Mouse (Mus musculus) embryonic facial prominence, embryonic 15.5 days (tissue): ENCODE measurements at regions not wholly inside any gene's neighbourhood (a gene's known extent, or its start where the extent isn't known, plus 50 kb on each side); places are given as distances from the start of the nearest gene placed in this dataset.
A peak's percentile ranks its signal among the peaks of the same experiment; 100 is the strongest.

Source experiments
- ATAC-seq: fragments of 200-750 bp; cut with Nextera tagmentation; 2 replicates; pipeline ENCODE4 v1.8.0; 2017; ENCODE audit warnings: low read depth, moderate TSS enrichment; ENCODE audit not compliant: insufficient number of reproducible peaks, low FRiP score, low TSS enrichment
- H3K27ac ChIP-seq: fragments of 300-500 bp; sonication (generic); replicated peaks from 2 replicates; pipeline ENCODE4 v1.5.1; 2015; ENCODE audit warnings: mild to moderate bottlenecking, inconsistent platforms
- H3K27me3 ChIP-seq: fragments of 300-500 bp; sonication (generic); 2 replicates; pipeline ENCODE4 v1.6.1; 2015; ENCODE audit warnings: inconsistent platforms
- H3K36me3 ChIP-seq: fragments of 300-500 bp; sonication (generic); 2 replicates; pipeline ENCODE4 v1.6.1; 2015; ENCODE audit warnings: mild to moderate bottlenecking, inconsistent platforms
- H3K4me1 ChIP-seq: fragments of 300-500 bp; sonication (generic); 2 replicates; pipeline ENCODE4 v1.6.1; 2015; ENCODE audit warnings: inconsistent platforms
- H3K4me2 ChIP-seq: fragments of 300-500 bp; sonication (generic); replicated peaks from 2 replicates; pipeline ENCODE4 v1.6.1; 2015; ENCODE audit warnings: mild to moderate bottlenecking, inconsistent platforms
- H3K4me3 ChIP-seq: fragments of 300-500 bp; sonication (generic); replicated peaks from 2 replicates; pipeline ENCODE4 v1.5.1; 2015; ENCODE audit warnings: mild to moderate bottlenecking, inconsistent platforms
- H3K9ac ChIP-seq: fragments of 300-500 bp; sonication (generic); 2 replicates; pipeline ENCODE4 v1.6.1; 2015; ENCODE audit warnings: inconsistent platforms
- H3K9me3 ChIP-seq: fragments of 300-500 bp; sonication (generic); replicated peaks from 2 replicates; pipeline ENCODE4 v1.6.1; 2016; ENCODE audit warnings: inconsistent platforms
- WGBS: fragments of 180-500 bp; shearing (Covaris S2); methylation state at CpG from one replicate; pipeline ENCODE4 v1.1.7; 2015; 5-methylcytosine and 5-hydroxymethylcytosine counted together

DNA sequence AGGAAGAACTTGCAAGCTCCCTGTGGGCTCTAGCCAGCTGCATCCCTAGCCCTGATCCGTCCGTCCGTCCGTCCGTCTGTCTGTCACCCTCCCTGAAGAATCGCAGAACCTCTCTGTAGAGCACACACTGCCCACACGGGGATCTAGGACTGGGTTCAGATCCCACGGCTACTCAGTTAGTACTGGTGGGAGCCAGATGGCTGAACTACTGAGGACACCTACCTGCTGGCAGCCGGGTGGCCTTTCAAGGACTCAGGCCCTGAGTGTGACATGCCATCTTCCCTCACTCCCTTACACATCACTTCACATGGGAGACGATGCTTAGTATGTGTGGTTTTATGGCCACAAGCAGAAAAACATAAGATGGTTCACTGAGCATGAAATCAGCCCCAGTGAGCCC lies 106.4 kb upstream of the Dyrk2 start:
- H3K36me3 ChIP-seq: no peaks in the 10 kb centered on the region
- H3K27me3 ChIP-seq: peaks cover 4% of the 10 kb centered on the region; the same call in 1 of the 2 replicates
- no peak overlapping the region for H3K4me2 ChIP-seq
- 80% methylated on average over 10 of the region's 10 CpGs for WGBS
- no peak overlapping the region for H3K9ac ChIP-seq
- H3K27ac ChIP-seq: no peak overlapping the region
- H3K4me3 ChIP-seq: no peak overlapping the region
- peaks cover 7% of the 10 kb centered on the region; the same call in 1 of the 2 replicates for H3K4me1 ChIP-seq
- ATAC-seq: no peak
- H3K9me3 ChIP-seq: no peaks in the 10 kb centered on the region

DNA sequence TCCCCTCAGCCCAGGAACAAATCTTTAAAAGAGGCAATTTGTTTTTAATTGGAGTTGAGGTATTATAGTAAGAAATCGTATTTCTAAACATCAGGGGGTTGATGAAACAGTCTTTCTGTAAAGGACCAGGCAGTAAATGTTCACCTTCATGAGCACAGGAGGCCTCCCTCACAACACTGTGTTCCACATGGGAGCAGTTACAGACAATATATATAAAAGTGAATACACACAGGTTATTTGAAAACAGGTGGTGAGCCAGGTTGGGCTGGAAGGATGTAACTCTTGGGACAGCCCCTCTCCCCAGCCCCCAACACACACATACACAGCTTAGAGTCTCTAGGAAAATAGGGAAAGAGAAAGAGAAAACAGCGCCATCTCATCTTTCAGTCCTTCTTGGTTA lies 105.8 kb upstream of the Dyrk2 start:
- Histone ChIP-seq H3K4me3 (no peak overlapping the region), H3K9me3 (no peaks in the 10 kb centered on the region), H3K27ac (no peak overlapping the region), H3K4me1 (peaks cover 7% of the 10 kb centered on the region; the same call in 1 of the 2 replicates), H3K4me2 (no peak overlapping the region), H3K9ac (no peak overlapping the region), H3K36me3 (no peaks in the 10 kb centered on the region), H3K27me3 (peaks cover 4% of the 10 kb centered on the region; the same call in 1 of the 2 replicates)
- 76% methylated on average over 2 of the region's 2 CpGs for WGBS
- no peak for ATAC-seq

DNA sequence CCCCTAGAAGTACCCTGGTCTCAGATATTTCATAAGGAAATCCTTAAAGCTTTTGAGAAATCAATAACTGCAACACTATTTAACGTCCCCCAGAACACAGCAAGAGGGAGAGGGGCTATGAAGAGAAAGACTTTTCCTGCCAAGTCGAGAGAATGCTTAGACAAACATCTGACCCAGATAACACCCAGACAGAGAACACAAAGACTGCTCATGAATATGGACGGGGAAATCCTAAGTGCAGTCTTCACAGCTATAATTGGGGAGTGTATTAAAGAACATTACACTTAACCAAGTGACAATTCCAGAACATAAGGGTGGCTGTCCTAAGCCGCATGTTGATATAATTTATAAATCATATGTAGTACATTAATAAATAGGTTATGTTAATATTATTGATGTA lies 103.3 kb upstream of the Dyrk2 start:
- no peak overlapping the region for H3K4me3 ChIP-seq
- no peaks in the 10 kb centered on the region; the same call in 1 of the 2 replicates for H3K27me3 ChIP-seq
- no peaks in the 10 kb centered on the region for H3K4me1 ChIP-seq
- WGBS: 77% methylated on average over 4 of the region's 4 CpGs
- no peak for ATAC-seq
- no peak overlapping the region for H3K9ac ChIP-seq
- H3K4me2 ChIP-seq: no peak overlapping the region
- no peaks in the 10 kb centered on the region for H3K36me3 ChIP-seq
- H3K27ac ChIP-seq: no peak overlapping the region
- H3K9me3 ChIP-seq: no peaks in the 10 kb centered on the region

DNA sequence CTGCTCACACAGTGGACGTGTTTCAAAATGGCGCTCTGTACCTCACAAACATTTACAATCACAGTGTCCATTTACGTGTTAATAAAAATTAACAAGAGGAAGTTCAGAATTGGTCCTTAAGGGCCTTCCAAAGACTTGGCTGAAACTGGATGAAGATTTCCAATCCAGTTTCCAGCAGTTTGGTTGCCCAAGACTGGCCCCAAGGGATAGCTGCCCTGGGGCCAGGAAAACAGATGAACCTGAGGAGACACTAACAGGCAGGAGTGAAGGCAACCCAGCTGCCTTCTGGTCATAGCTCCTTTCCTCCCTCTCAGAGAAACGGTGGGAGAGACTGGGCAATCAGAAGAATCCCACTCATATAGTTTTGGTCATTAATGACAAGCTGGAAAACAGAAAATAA lies 102.6 kb upstream of the Dyrk2 start:
- Histone ChIP-seq H3K9ac (no peak overlapping the region), H3K36me3 (no peaks in the 10 kb centered on the region), H3K4me1 (no peaks in the 10 kb centered on the region), H3K27ac (no peak overlapping the region), H3K27me3 (no peaks in the 10 kb centered on the region), H3K4me3 (no peak overlapping the region), H3K9me3 (no peaks in the 10 kb centered on the region), H3K4me2 (no peak overlapping the region)
- ATAC-seq: no peak
- WGBS: 89% methylated on average over 4 of the region's 4 CpGs

DNA sequence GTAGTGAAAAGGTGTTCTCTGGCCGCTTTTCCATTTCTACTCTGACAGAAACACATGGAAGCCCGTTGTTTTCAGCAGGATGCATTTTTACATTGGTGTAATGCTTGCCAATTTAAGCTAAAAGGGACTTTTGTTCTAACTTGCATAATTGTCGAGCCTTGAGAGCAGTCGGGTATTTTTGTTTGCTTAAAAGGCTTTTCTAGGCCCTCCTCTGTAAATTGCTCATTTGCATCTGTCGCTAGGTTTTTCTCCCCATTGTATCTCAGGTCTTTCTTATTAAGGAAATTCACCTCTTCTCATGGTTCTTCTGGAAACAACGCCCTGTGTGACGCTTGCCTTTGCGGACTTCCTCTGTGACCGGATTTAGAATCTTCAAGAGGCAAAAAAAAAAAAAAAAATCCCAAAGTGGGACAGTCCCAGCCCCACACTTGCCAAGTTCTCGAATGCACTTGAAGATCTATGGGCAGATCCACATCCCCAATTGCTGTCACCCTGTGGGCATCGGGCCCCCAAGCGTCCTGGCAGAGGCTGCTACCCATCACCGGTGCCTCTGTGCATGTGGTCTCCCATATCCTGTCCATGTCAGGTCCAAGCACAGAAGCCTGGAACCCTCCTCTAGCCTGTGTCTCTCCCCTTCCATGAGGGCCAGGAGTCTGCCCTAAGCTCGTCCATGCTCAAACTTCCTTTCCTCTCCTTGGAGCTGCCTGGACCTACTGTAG lies 100.6 kb upstream of the Dyrk2 start:
- no peak for ATAC-seq
- Histone ChIP-seq H3K9me3 (no peaks in the 10 kb centered on the region), H3K4me2 (no peak overlapping the region), H3K27ac (no peak overlapping the region), H3K4me1 (no peaks in the 10 kb centered on the region), H3K27me3 (no peaks in the 10 kb centered on the region), H3K4me3 (no peak overlapping the region), H3K9ac (no peak overlapping the region), H3K36me3 (no peaks in the 10 kb centered on the region)
- 77% methylated on average over 14 of the region's 14 CpGs for WGBS

DNA sequence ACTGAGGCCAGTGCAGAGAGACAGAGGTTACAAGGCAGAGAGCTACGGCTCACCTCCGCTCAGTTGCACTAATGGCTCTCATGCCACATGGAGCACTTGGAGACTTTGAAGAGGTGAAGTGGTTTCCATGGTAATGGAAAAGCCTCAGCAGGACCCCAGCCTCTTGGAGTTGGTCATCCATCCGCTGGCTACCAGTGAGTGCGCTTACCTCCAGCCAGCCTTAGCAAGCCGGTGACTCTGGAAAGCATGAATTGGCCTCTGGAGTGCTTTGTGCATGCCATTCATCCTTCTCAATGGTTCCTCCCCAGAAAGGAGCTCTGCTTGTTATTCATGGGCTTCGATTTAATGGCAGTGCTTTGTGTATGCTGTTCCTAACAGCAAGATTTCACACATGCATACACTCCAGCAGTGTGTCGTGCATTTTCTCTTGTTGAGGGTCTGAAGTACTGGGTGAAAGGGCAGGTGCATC lies 91.7 kb upstream of the Dyrk2 start:
- Histone ChIP-seq H3K9me3 (no peaks in the 10 kb centered on the region), H3K4me1 (no peaks in the 10 kb centered on the region), H3K9ac (no peak overlapping the region), H3K36me3 (no peaks in the 10 kb centered on the region), H3K4me3 (no peak overlapping the region), H3K27ac (no peak overlapping the region), H3K27me3 (0 out of 2 replicates have a peak, but pooled peaks cover 3% of the 10 kb centered on the region), H3K4me2 (no peak overlapping the region)
- 78% methylated on average over 7 of the region's 7 CpGs for WGBS
- ATAC-seq: no peak

DNA sequence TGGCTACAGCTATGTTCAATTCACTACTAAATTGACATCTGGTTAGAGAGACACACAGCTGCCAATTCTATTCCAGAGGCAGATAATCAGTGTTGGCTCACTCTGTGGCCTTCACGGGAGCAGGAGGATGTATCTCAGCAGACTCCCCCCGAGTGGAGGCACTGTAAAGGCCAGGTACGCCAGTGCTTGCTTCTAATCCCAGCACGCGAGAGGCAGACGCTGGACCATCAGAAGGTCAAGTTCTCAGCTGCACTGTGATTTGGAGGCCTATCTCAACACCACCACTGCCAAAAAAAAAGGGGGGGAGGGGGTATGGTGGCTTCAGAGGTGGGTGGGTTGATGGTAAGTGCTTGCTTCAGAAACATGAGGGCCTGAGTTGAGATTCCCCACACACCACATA lies 90.1 kb upstream of the Dyrk2 start:
- H3K36me3 ChIP-seq: no peaks in the 10 kb centered on the region
- H3K9ac ChIP-seq: no peak overlapping the region
- H3K9me3 ChIP-seq: no peaks in the 10 kb centered on the region
- H3K4me2 ChIP-seq: no peak overlapping the region
- peaks cover 11% of the 10 kb centered on the region; the same call in 1 of the 2 replicates for H3K4me1 ChIP-seq
- ATAC-seq: no peak
- no peak overlapping the region for H3K4me3 ChIP-seq
- 0 out of 2 replicates have a peak, but pooled peaks cover 3% of the 10 kb centered on the region for H3K27me3 ChIP-seq
- no peak overlapping the region for H3K27ac ChIP-seq
- WGBS: 56% methylated on average over 6 of the region's 6 CpGs

DNA sequence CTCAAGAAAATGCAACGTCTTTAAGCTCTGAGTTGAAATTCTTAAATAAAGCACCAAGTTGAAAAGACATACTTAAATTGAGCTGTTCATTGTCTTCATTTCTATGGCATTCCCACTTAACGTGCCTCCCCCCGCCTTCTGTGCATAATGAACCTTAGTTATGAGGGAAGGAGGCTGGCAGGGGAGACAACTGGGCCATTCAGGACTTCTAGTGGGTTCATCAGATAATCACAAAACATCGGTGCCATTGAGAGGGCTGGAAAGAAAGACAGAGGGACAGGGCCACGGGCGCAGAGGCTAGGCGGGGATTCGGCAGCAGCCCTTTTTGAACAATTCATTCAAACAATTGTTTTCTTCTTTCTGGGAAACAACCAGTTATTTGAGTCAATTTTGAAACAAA lies 89.6 kb upstream of the Dyrk2 start:
- no peak overlapping the region for H3K4me2 ChIP-seq
- H3K27me3 ChIP-seq: 0 out of 2 replicates have a peak, but pooled peaks cover 3% of the 10 kb centered on the region
- H3K4me1 ChIP-seq: peaks cover 11% of the 10 kb centered on the region; the same call in 1 of the 2 replicates
- H3K27ac ChIP-seq: no peak overlapping the region
- H3K9ac ChIP-seq: no peak overlapping the region
- WGBS: 48% methylated on average over 8 of the region's 8 CpGs
- H3K36me3 ChIP-seq: no peaks in the 10 kb centered on the region
- no peaks in the 10 kb centered on the region for H3K9me3 ChIP-seq
- H3K4me3 ChIP-seq: no peak overlapping the region
- no peak for ATAC-seq

DNA sequence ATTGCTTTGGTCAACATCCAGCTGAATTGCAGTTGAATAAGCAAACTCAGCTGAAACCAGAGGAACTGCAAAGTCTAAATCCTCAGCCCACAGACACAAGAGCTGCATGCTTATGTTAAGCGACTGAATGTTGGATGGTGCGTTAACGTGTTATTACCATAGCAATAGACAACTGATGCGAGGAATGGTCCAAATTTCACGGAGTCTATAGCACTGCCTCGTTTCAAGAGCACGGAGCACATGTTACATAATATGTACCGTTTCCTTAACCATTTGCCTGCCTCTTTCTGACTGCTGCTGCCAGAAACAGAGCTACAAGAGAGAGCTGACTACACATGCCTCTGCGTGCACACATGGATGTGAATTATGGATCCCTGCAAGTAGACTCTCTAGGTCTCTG lies 86.3 kb upstream of the Dyrk2 start:
- ATAC-seq: peak; percentile 89
- H3K4me1 ChIP-seq: peaks cover 11% of the 10 kb centered on the region; the same call in 1 of the 2 replicates
- H3K4me3 ChIP-seq: no peak overlapping the region
- 31% methylated on average over 9 of the region's 9 CpGs for WGBS
- H3K9me3 ChIP-seq: no peaks in the 10 kb centered on the region
- no peak overlapping the region for H3K4me2 ChIP-seq
- no peaks in the 10 kb centered on the region for H3K36me3 ChIP-seq
- H3K27ac ChIP-seq: no peak overlapping the region
- H3K9ac ChIP-seq: no peak overlapping the region
- no peaks in the 10 kb centered on the region for H3K27me3 ChIP-seq

DNA sequence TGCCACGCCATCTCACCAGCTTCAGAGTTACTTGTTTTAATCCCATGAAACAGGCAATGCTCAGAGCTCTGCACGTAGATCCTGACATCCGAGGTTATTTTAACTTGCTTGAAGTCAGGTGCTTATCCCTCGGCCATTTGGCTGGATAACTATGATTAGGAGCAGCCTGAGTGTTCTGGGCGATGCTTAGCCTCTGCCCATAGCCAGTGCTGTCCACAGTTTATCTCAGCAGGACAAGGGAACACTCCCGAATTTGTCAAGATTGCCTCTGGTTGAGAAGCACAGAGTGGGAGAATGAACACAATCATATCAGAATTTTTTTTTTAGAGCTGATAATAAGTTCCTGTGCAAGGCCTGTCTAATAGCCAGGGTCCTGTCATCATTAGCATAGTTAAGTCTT lies 83.4 kb upstream of the Dyrk2 start:
- Histone ChIP-seq H3K27ac (no peak overlapping the region), H3K9me3 (no peaks in the 10 kb centered on the region), H3K4me2 (no peak overlapping the region), H3K4me1 (peaks cover 11% of the 10 kb centered on the region; the same call in 1 of the 2 replicates), H3K4me3 (no peak overlapping the region), H3K36me3 (no peaks in the 10 kb centered on the region), H3K27me3 (no peaks in the 10 kb centered on the region), H3K9ac (no peak overlapping the region)
- 83% methylated on average over 6 of the region's 6 CpGs for WGBS
- no peak for ATAC-seq

DNA sequence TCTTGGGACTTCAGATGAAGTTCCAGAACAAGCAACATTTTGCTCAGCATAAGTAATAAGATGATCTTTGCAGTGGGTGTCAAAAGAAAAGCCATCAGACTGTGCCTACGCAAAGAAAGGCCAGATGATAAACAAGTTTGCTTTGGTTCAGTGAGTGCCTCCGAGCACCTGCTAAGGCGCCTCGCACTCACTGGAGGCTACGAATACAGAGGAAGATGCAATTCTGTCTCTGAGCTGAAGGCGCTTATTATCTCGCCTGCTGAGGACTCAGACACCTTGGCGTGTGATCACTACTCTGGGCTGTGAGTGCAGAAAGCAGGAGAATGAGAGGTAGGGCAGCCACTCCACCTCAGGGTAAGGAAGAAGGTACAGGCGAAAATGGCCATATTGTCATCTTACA lies 82.7 kb upstream of the Dyrk2 start:
- H3K9me3 ChIP-seq: no peaks in the 10 kb centered on the region
- no peak overlapping the region for H3K27ac ChIP-seq
- peaks cover 11% of the 10 kb centered on the region; the same call in 1 of the 2 replicates for H3K4me1 ChIP-seq
- no peak overlapping the region for H3K4me2 ChIP-seq
- ATAC-seq: no peak
- H3K36me3 ChIP-seq: no peaks in the 10 kb centered on the region
- H3K9ac ChIP-seq: no peak overlapping the region
- no peaks in the 10 kb centered on the region for H3K27me3 ChIP-seq
- 86% methylated on average over 9 of the region's 9 CpGs for WGBS
- no peak overlapping the region for H3K4me3 ChIP-seq

DNA sequence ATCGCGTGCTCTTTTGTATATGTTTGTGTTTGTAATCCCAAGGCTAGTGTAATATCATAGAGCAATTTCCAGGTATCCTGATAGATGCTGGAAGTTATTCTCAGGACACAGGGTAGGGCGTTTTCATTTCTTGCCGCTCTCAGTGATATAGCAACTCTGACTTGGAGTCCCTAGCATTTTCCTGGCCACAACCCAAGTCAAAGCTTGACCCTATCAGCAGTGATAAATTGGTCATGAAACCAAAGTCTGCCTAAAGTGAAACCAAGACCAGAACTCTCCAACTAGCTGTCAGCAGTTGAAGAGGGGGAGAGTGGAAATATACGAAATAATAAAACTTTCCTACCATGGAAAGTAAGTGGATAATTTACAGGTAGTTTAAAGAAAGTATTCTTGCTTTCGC lies 77.7 kb upstream of the Dyrk2 start:
- no peaks in the 10 kb centered on the region for H3K36me3 ChIP-seq
- no peaks in the 10 kb centered on the region for H3K4me1 ChIP-seq
- WGBS: 81% methylated on average over 6 of the region's 6 CpGs
- H3K27ac ChIP-seq: no peak overlapping the region
- no peak for ATAC-seq
- no peaks in the 10 kb centered on the region for H3K9me3 ChIP-seq
- H3K27me3 ChIP-seq: no peaks in the 10 kb centered on the region
- no peak overlapping the region for H3K4me3 ChIP-seq
- H3K4me2 ChIP-seq: no peak overlapping the region
- H3K9ac ChIP-seq: no peak overlapping the region
